Mouse (Mus musculus) cerebellum, postnatal 4 days (tissue): Measurements from ENCODE around the gene E330014E10Rik.
"Not testable (repeated sequence)": the region's sequence is repeated elsewhere in the genome, so short reads cannot be mapped to it uniquely, and the experiment has no call there.

Experiments
- DNase-seq, 2 experiments: peaks; one replicate each; pipeline ENCODE4 v3.0.0; 2022; ENCODE audit warnings: low spot score in 2 of 2, mixed read lengths in 1 of 2

The E330014E10Rik gene

DNA sequence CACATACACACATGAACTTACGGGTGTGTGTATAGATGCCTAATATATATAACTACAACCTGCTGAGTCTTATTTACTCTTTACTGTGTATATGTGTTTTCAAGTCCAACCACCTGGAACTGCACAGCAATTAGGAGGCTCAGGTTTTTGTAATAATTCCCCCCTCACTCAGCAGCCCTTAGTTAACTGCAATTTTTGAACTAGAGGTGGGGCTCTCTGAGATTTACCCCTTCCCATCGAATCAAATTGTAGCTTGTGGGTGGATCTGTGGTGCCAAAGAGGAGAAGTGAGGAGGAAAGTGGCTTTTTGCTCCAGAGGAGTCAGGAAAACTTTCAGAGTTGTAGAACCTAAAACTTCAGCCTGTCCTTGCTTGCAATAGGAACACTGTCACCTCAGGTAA is at the start of gene E330014E10Rik:
Gene E330014E10Rik (plus strand): TSS at position 301 of the 400 bp plus-strand sequence.
- not testable (repeated sequence) for DNase-seq

DNA sequence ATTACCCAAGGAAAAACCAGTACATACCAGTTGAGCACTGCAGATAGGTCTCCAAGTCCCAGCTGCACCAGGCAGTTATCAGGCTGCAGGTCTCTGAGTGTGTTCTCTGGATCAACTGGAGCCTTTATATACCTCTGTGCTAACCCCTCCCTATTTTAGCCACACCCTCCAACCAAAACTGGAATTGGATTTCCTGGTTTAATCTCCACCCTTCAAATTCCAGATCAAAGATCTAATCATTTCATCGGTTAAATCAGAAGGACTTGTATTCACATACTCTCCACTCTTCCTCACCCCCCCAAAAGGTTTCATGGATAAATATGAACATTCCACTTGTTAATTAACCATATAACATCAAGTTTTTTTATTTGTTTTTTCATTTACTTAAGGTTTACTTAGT is 39.7 kb upstream of the E330014E10Rik start, which contains the start of gene Gm7978:
Gene Gm7978 (minus strand): TSS at position 101 of the 400 bp plus-strand sequence.
- DNase-seq = not testable (repeated sequence)

DNA sequence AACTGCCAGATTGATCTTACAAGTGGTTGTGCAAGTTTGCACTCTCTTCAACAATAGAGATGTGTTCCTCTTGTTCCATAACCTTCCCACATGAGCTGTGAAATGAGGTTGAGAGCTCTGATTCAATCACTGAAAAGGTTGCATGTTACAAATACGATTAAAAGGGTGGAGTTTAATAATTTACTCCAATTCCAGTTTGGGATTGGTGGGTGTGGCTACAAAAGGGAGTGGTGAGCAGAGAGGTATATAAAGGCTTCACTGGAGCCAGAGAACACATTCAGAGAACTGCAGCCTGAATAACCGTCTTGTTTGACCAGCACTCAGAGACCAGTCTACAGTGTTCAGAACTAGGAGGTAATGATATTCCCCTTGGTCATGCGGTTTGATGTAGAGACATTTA is 34.1 kb upstream of the E330014E10Rik start, which contains the start of gene Gm7982:
Gene Gm7982 (plus strand): TSS at position 301 of the 400 bp plus-strand sequence.
- not testable (repeated sequence) for DNase-seq

DNA sequence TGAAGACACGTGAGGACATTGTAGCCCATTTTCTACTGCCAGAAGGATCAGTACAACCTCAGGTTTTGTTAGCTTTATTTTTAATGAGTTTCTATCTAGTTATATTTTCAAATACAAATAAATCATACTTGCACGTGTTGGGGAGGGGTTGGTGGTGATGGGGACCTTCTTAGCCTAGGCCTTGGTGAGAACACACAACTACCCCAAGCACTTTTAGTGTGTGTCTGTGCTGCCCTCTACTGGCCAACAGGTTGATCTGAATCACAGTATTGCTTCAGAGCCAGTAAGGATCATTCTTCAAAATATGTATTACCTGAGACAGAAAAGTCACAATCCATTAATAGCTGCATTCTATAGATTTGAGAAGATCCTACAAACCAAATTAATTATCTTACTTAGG is 35.1 kb downstream of the E330014E10Rik start:
- not testable (repeated sequence) for DNase-seq

DNA sequence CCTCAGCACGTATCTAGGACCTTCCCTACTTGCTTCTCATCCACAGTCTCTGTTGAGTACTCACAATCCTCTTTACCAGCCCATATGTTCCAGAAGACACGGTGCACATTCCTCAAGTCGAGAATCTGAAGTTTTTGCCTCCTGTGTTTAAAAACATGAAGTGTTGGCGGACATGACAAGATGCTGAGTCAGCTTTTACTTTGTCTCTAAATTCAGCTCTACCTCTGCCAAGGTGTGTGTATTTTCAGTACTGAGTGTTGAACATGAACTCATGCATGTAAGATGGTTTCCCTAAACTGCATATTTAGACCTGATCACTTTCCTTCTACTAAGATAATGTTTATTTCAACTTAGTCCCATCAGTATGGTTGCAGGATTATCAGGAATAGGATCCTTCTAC is 60.8 kb downstream of the E330014E10Rik start:
- DNase-seq = no peak

DNA sequence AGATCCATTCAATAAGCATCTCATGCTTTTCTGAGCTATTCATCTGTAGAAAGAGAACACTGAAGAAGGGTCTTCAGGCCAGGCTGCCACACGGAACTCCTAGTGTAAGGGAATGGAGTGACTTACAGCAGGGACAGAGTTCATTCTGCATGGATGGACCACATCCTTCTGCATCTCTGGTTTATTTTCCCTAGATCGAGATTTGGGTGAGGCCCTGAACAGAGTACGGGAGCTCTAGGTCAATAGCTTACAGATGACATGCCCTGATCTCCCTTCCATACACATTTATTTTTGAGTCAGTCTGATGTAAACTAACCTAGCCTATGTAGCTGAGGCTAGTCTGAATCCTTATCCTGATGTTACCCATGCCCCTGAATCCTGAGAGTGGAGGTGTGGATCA is 78.2 kb downstream of the E330014E10Rik start:
- no peak for DNase-seq
